Mouse (Mus musculus): Measurements from ENCODE around the gene Tubb3. TPM values are rescaled to one million over a fixed set of nuclear protein-coding genes. Genes with fewer than 3 reads are reported as not detected.

Gene Tubb3
- polyA plus RNA-seq, 1 experiment from 2014 or later = 23.9 TPM

GRCm38 (mm10) chr8:123463651-123464050, 52.4 kb downstream of the Tubb3 start:
- no peak for ATAC-seq
- Histone ChIP-seq H3K9ac (ENCODE audit: low read depth, low read length) (no peak overlapping the region), H3K4me3 (ENCODE audit: low read depth, low read length) (no peak overlapping the region), H3K9me3 (ENCODE audit: control insufficient read depth) (no peaks in the 10 kb centered on the region), H3K36me3 (ENCODE audit: control insufficient read depth, insufficient read depth) (peaks cover 33% of the 10 kb centered on the region), H3K27me3 (replicated peaks; ENCODE audit: control insufficient read depth, insufficient read depth, low read length) (no peaks in the 10 kb centered on the region), H3K27ac (ENCODE audit: low read depth, low read length) (no peak overlapping the region), H3K4me2 (replicated peaks; ENCODE audit: low read depth) (no peak overlapping the region), H3K4me1 (replicated peaks; ENCODE audit: control insufficient read depth, insufficient read depth, low read length) (no peaks in the 10 kb centered on the region)
- TF ChIP-seq CTCF (IDR thresholded peaks at IDR 0.05; ENCODE audit: low read depth) = no peak
- WGBS = 83% methylated on average over 4 of the region's 4 CpGs

- no peaks in the 10 kb centered on the region for H3K4me1 ChIP-seq (replicated peaks; ENCODE audit: control insufficient read depth, insufficient read depth, low read length)
- no peaks in the 10 kb centered on the region for H3K27me3 ChIP-seq (replicated peaks; ENCODE audit: control insufficient read depth, insufficient read depth, low read length)
- no peak overlapping the region for H3K4me2 ChIP-seq (replicated peaks; ENCODE audit: low read depth)
- H3K4me3 ChIP-seq (ENCODE audit: low read depth, low read length) = no peak overlapping the region
- H3K9ac ChIP-seq (ENCODE audit: low read depth, low read length) = no peak overlapping the region
- 64% methylated on average over 3 of the region's 3 CpGs for WGBS
- no peak for TF ChIP-seq CTCF (IDR thresholded peaks at IDR 0.05; ENCODE audit: low read depth)
- H3K9me3 ChIP-seq (ENCODE audit: control insufficient read depth) = no peaks in the 10 kb centered on the region
- H3K36me3 ChIP-seq (ENCODE audit: control insufficient read depth, insufficient read depth) = 0 out of 2 replicates have a peak, but pooled peaks cover 4% of the 10 kb centered on the region
- ATAC-seq = no peak
- H3K27ac ChIP-seq (ENCODE audit: low read depth, low read length) = no peak overlapping the region
Observed at GRCm38 (mm10) chr8:123467476-123467875, 56.3 kb downstream of the Tubb3 start.

Other genes with a start within 250 kb of the Tubb3 start
- 30.8 and 32.7 TPM in 2 replicates for gene Dpep1, start 225.2 kb upstream of the Tubb3 start, polyA plus RNA-seq (2015; fragmentation: Nextera tagmentation; extraction: Ambion mirVana)
- 203 TPM in 2 replicates for gene Chmp1a, start 198.7 kb upstream of the Tubb3 start, polyA plus RNA-seq (2015; fragmentation: Nextera tagmentation; extraction: Ambion mirVana)
- 0.55 and 1.2 TPM in 2 replicates for gene Spata33, start 198.6 kb upstream of the Tubb3 start, polyA plus RNA-seq (2015; fragmentation: Nextera tagmentation; extraction: Ambion mirVana)
- 11.8 and 14.0 TPM in 2 replicates for gene Cdk10, start 186.6 kb upstream of the Tubb3 start, polyA plus RNA-seq (2015; fragmentation: Nextera tagmentation; extraction: Ambion mirVana)
- gene Spata2l, start 175.2 kb upstream of the Tubb3 start, polyA plus RNA-seq (2015; fragmentation: Nextera tagmentation; extraction: Ambion mirVana) = 5.0 TPM in 2 replicates
- gene Zfp276, start 157.2 kb upstream of the Tubb3 start, polyA plus RNA-seq (2015; fragmentation: Nextera tagmentation; extraction: Ambion mirVana) = 7.2 and 7.4 TPM in 2 replicates
- gene Vps9d1, start 157.1 kb upstream of the Tubb3 start, polyA plus RNA-seq (2015; fragmentation: Nextera tagmentation; extraction: Ambion mirVana) = 7.1 and 8.3 TPM in 2 replicates
- gene Fanca, start 92.8 kb upstream of the Tubb3 start, polyA plus RNA-seq (2015; fragmentation: Nextera tagmentation; extraction: Ambion mirVana) = 5.3 and 7.8 TPM in 2 replicates
- 1.8 and 2.5 TPM in 2 replicates for gene Spire2, start 78.7 kb upstream of the Tubb3 start, polyA plus RNA-seq (2015; fragmentation: Nextera tagmentation; extraction: Ambion mirVana)
- 147 and 178 TPM in 2 replicates for gene Tcf25, start 37.7 kb upstream of the Tubb3 start, polyA plus RNA-seq (2015; fragmentation: Nextera tagmentation; extraction: Ambion mirVana)
- not detected in 2 replicates for gene Mc1r, start 4.3 kb upstream of the Tubb3 start, polyA plus RNA-seq (2015; fragmentation: Nextera tagmentation; extraction: Ambion mirVana)
- gene Def8, start 12.1 kb downstream of the Tubb3 start, polyA plus RNA-seq (2015; fragmentation: Nextera tagmentation; extraction: Ambion mirVana) = 16.6 and 18.4 TPM in 2 replicates
- gene Afg3l1, start 66.5 kb downstream of the Tubb3 start, polyA plus RNA-seq (2015; fragmentation: Nextera tagmentation; extraction: Ambion mirVana) = 30.8 and 34.7 TPM in 2 replicates
- 0.87 and 0.93 TPM in 2 replicates for gene Dbndd1, start 104.0 kb downstream of the Tubb3 start, polyA plus RNA-seq (2015; fragmentation: Nextera tagmentation; extraction: Ambion mirVana)
- 6.8 TPM in 2 replicates for gene Gas8, start 107.4 kb downstream of the Tubb3 start, polyA plus RNA-seq (2015; fragmentation: Nextera tagmentation; extraction: Ambion mirVana)
- gene Rhou, start 242.5 kb downstream of the Tubb3 start, polyA plus RNA-seq (2015; fragmentation: Nextera tagmentation; extraction: Ambion mirVana) = 18.7 and 19.5 TPM in 2 replicates